Mouse (Mus musculus): ENCODE results near the gene Tgm3.

DNA sequence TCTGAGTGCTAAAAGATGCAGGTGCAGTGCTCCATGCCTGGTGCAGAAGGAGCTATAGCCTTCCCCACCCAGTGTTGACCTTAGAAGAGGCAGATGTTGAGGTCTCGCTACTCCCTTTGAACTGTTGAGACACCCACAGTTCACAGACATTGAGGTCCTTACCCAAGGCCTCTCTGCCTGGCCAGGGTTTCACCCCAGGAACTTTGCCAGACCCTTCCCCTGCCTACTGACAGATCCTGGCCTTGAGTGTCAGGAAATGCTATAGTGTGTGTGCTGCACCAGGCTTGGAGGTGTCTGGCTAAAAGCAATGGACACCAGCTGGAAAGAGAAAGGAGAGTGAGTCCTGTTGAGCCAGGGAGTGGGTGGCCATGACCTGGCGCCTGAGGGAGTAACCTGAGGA lies 3.0 kb downstream of the Tgm3 start:
- TF ChIP-seq POLR2A (IDR thresholded peaks at IDR 0.05; ENCODE audit: control insufficient read depth, low read depth, low read length) (no peak), CTCF (IDR thresholded peaks at IDR 0.05; ENCODE audit: control insufficient read depth, insufficient read depth, insufficient replicate concordance, low read depth, low read length) (no peak)

All from testis, adult 2 months (tissue).